Mouse (Mus musculus) cerebellum, adult 8-10 months (tissue): ENCODE measurements around the gene Ntrk2.

ENCODE experiments used
- DNase-seq: peaks from one replicate; pipeline ENCODE4 v3.0.0; 2022

Ntrk2 gene

GRCm38 (mm10) chr13:58806397-58806892 lies at the start of gene Ntrk2:
Gene Ntrk2 (plus strand): TSS chr13:58806569.
- DNase-seq = peak; percentile 95

- no peak for DNase-seq
Measured at GRCm38 (mm10) chr13:58761003-58761630, 45.3 kb upstream of the Ntrk2 start.

- DNase-seq = no peak
Measured at GRCm38 (mm10) chr13:58768258-58768657, 38.1 kb upstream of the Ntrk2 start.

GRCm38 (mm10) chr13:58769438-58769837 lies 36.9 kb upstream of the Ntrk2 start:
- DNase-seq = no peak

- DNase-seq = no peak
Measured at GRCm38 (mm10) chr13:58779261-58779660, 27.1 kb upstream of the Ntrk2 start.

- peak; percentile 51 for DNase-seq
Measured at GRCm38 (mm10) chr13:58786476-58786875, 19.9 kb upstream of the Ntrk2 start.

GRCm38 (mm10) chr13:58790741-58791140 lies 15.6 kb upstream of the Ntrk2 start:
- DNase-seq = no peak

- no peak for DNase-seq
Measured at GRCm38 (mm10) chr13:58797386-58797785, 9.0 kb upstream of the Ntrk2 start.

- no peak for DNase-seq
Measured at GRCm38 (mm10) chr13:58801291-58801690, 5.1 kb upstream of the Ntrk2 start.

GRCm38 (mm10) chr13:58803882-58804281 lies 2.5 kb upstream of the Ntrk2 start:
- DNase-seq = no peak

GRCm38 (mm10) chr13:58805833-58806232 lies 536 bp upstream of the Ntrk2 start:
- DNase-seq = no peak

GRCm38 (mm10) chr13:58806896-58807628 lies 693 bp downstream of the Ntrk2 start:
- DNase-seq = no peak

- peak; percentile 77 for DNase-seq
Measured at GRCm38 (mm10) chr13:58807629-58808363, 1.4 kb downstream of the Ntrk2 start.

GRCm38 (mm10) chr13:58808381-58808821 lies 2.0 kb downstream of the Ntrk2 start:
- DNase-seq = peak; percentile 75

GRCm38 (mm10) chr13:58809930-58810329 lies 3.6 kb downstream of the Ntrk2 start:
- peak; percentile 57 for DNase-seq

GRCm38 (mm10) chr13:58824752-58825151 lies 18.4 kb downstream of the Ntrk2 start:
- DNase-seq = no peak

GRCm38 (mm10) chr13:58826356-58827197 lies 20.2 kb downstream of the Ntrk2 start:
- DNase-seq = peak; percentile 73

GRCm38 (mm10) chr13:58831999-58832398 lies 25.6 kb downstream of the Ntrk2 start:
- no peak for DNase-seq

- DNase-seq = peak; percentile 50
Measured at GRCm38 (mm10) chr13:58834726-58835125, 28.4 kb downstream of the Ntrk2 start.

GRCm38 (mm10) chr13:58836891-58837290 lies 30.5 kb downstream of the Ntrk2 start:
- DNase-seq = no peak

- DNase-seq = no peak
Measured at GRCm38 (mm10) chr13:58838110-58838509, 31.7 kb downstream of the Ntrk2 start.

- DNase-seq = no peak
Measured at GRCm38 (mm10) chr13:58840731-58841359, 34.5 kb downstream of the Ntrk2 start.
